Mouse (Mus musculus): ENCODE measurements around the gene Gpt2.

Gene Gpt2

GRCm38 (mm10) chr8:85570466-85570865 lies 78.1 kb downstream of the Gpt2 start:
- in situ Hi-C loops (cut with MboI; ENCODE audit: low sequenced_read_pairs) = no loop called here

- in situ Hi-C loops (cut with MboI; ENCODE audit: low sequenced_read_pairs) = no loop called here
Measured at GRCm38 (mm10) chr8:85573972-85574496, 81.7 kb downstream of the Gpt2 start.

All from CH12F3 (cell line).